Mouse (Mus musculus) hematopoietic stem cell, adult 5-6 weeks (primary cell): ENCODE results near the gene Strn4. TPM values are rescaled to one million over a fixed set of nuclear protein-coding genes. Genes with fewer than 3 reads are reported as not detected.

Experiments
- ATAC-seq, 2 experiments: fragments of 125-278 bp in 1 of 2; replicated peaks in 1 of 2; 2 replicates each; pipeline ENCODE4 v1.8.0; 2016 to 2017; ENCODE audit warnings: inconsistent platforms in 2 of 2, mild to moderate bottlenecking in 2 of 2, moderate number of reproducible peaks in 2 of 2, low read depth in 1 of 2, moderate TSS enrichment in 1 of 2; ENCODE audit not compliant: low FRiP score in 2 of 2, poor library complexity in 2 of 2, severe bottlenecking in 2 of 2, insufficient read depth in 1 of 2, low TSS enrichment in 1 of 2
- total RNA-seq: library from RNA; stranded (forward); fragments of 172-1452, 232-1000 nt; gene quantifications from 2 replicates; pipeline ENCODE4 v1.2.3, GENCODE M21; 2017

Strn4 gene
- total RNA-seq, result 50.9 and 54.5 TPM in 2 replicates

DNA sequence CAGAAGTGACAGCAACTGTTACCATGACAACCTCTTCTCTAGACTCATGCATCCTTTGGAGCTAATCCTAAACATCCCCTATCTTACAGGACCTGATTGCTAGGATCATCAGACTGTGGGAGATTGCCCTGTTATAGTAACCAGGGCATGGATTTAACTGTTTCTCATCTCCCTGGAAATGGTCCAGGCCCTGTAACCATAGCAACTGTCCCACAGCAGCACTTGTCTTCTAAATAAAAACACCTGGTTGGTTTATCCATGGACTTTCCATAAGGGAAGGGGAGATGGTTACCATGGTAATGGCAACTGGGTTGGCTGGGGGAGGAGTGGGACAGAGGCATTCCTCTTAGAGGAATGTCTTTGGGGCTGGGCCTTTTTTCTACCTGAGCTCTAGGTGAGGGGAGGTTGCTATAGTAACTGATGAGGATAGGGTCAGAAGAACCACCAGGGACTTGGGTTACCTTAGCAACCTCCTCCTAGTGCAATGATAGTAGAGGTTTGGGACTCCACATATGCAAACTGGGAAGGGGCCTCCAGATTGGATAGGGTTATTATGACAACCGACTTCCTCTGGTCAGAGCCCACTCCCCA is at the start of gene Strn4:
Gene Strn4, plus strand, starts transcription at position 539 of the 591 bp plus-strand sequence.
- no peak for ATAC-seq

DNA sequence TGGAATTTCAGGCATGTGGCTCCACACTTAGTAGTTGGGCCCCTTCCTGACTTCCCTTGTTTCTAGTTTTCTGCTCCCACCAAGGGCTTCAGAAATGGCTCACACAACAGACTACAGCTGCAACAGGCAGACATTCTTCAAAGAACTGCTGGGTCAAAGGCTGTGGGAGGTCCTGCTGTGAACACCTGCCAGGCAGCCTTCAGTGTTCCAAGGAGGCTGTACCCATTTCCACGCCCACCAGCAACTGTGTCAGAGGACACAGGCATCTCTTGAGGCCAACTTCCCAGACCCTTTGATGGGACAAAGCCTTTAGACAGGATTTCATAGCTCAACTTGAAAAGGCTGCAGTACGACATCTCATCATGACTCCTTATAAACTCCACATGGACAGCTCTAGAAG is 49.2 kb upstream of the Strn4 start:
- no peak for ATAC-seq

DNA sequence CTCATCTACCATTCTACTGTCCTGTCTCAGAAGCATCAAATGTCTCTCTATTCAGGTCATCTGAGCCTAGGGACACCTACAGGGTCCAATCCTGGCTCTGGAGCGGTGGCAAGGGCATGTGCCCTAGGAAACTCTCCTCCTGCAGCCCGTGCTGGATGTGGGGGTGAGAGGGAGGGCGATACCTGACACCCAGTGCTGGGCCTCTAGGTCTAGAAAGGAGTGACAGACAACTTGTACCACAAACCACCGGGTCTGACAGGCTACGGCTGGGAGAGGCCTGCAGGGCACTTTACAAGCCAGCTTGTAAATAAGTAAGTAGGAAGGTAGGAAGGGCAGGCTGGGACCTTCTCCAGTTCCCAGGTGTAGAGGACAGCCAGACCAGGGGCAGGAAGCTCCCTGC is 39.8 kb upstream of the Strn4 start:
- no peak for ATAC-seq

DNA sequence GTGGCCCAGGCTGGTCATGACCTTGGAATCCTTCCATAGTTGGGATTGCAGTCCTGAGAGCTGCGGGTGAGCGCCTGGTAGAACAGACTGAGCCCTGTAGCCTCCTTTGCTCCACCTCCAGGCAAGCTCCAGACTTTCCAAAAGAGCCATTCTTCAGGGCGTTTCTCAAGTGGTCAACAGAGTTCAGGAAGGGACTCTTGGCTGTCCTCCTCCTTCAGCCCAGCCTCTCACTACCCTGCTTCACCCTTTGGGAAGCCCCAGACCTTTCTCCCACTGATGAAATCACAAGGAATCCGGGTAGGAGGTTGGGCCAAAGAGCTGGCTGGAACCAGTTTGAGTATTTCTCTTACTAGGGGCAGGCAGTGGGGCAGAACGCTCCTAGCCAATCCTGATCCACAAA is 35.6 kb upstream of the Strn4 start:
- ATAC-seq, result no peak

DNA sequence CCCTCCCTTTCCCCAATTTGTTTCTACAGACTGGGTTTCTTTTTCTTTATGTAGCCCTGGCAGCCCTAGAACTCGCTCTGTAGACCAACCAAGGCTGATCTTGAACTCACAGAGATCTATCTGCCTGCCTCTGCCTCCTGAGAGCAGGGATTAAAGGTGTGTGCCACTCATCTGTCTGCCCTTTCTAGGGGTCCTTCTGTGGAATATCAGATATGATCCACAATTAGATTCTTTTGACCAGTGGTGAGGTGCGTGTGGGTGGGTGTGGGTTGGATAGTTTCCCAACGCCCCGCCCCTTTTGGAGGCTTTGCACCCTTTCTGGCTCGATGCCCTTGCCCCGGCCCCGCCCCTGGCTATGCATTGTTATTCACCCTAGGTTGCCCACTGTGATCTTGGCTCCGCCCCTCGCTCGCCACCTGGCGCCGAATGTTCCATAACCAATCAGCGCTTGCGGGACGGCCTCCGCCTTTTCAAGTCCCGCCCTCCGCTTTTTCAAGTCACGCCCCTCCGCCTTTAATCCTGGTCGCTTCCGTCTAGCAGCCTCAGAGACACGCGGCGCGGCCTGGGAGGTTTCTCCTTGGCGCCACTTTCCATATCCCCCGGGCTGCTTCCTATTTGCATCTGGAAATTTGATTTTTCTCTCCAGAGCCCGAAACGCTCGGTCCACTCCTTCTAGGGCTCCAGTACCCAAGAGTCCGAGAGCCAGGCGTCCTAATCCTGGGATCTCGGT is 34.7 kb upstream of the Strn4 start, which contains the start of gene Slc1a5:
Gene Slc1a5, plus strand, starts transcription at position 516 of the 730 bp plus-strand sequence.
- ATAC-seq, result peak; percentile 79 to 90

DNA sequence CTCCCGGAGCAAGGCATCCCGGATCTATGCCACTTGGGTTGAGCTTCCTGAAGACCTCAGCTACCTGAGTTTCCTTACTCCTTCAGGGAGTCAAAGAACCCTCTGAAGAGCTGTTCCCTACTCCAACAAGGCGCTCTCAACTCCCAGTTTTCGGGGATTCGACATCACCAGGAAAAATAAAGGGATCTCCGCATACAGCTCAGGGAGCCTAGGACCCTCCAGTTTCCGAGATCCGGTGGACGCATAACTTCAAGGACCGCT is 34.2 kb upstream of the Strn4 start:
- 0 out of 4 replicates have a peak, but pooled peaks of 1 of the 2 experiments have one; percentile 1 for ATAC-seq

DNA sequence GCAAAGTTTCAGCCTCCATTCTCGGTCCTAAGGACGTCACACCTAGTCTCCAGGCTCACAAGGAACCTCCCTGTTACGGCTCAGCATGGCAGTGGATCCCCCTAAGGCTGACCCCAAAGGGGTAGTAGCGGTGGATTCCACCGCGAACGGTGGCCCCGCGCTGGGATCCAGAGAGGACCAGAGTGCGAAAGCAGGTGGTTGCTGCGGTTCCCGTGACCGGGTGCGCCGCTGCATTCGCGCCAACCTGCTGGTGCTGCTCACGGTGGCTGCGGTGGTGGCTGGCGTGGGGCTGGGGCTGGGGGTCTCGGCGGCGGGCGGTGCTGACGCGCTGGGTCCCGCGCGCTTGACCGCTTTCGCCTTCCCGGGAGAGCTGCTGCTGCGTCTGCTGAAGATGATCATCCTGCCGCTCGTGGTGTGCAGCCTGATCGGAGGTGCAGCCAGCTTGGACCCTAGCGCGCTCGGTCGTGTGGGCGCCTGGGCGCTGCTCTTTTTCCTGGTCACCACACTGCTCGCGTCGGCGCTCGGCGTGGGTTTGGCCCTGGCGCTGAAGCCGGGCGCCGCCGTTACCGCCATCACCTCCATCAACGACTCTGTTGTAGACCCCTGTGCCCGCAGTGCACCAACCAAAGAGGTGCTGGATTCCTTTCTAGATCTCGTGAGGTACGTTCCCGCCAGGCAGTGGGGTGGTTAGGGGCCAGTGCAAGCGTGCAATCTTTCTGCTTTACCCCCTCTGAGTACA is 33.7 kb upstream of the Strn4 start:
- peak in 1 of 2 experiments; percentile 4; a peak in 1 of 4 replicates for ATAC-seq

DNA sequence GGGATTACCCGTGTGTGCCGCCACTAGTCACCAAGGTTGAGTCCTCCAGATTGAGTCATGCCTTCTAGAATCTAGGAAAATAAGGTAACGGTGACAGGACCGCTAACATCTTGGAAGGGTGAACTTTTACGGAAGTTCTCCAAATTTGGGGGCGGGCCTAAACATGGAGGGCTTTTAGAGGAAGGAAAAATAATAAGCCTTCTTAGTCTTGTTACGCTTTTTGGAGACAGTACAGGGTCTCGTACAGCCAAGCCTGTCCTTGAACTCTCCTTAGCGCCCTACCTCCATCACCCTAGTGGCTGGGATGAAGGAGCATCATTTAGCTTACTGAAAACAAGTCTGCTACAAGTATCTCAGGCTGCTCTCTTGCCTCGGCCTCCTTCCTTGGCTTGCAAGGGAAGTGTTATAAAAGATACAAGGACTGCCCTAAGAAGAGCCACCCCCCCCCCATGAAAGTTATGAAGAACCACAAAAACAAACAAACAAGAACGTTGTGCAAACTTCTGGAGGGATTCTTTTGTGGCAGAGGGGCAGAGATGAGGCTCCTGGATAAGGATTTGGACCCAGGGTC is 33.0 kb upstream of the Strn4 start:
- peak; percentile 9 to 29; a peak in 2 of 4 replicates for ATAC-seq

DNA sequence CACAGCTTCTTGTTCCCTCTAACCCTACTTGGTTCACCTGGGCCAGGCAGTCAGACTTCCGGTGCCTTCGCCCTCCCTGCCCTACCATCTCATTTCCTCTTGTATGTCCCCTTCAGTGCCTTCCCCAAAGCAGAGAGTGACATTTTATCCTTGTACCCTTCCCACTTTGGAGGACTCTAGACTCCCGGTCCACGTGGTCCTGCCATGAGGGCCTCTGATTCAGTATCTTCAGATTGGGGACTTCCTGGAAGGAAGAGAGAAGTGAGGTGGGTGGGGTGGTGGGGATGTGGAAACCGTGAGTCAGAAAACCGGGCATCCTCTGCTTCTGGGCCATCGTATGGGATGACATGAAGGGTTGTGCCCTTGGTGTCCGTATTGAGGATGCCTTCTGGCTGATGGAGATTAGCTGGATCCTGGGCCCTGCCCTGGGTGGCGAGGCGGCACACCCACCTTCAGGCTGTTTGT is 32.4 kb upstream of the Strn4 start:
- peak; percentile 12 to 13; a peak in 2 of 4 replicates for ATAC-seq

DNA sequence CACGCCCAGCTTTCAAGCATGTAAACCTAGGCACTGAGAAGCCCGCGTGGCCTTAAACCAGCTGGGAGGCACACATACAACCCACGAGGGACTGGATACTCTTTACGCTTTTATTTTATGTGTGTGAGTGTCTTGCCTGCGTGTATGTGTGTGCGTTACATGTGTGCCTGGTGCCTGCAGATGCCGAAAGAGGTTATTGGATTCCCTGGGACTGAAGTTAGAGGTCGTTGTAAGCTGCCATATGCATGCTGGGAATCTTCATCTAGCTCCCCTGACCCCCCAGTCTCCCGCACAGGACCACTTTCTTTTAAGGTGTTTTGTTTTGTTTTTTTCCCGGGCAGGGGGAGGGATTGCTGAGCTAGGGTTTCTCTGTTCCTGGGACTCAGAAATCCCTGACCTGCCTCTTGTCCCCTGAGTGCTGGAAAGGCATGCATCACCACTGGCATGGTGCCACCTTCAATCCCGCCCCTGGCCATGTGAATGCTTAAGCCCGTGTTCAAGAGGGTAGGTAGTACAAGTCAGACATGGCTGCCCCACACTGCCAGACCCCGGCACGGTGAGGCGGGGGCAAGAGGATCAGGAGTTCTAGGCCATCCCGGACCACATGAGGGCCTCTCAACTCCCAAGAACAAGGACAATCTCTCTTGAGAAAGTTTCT is 31.8 kb upstream of the Strn4 start:
- no peak for ATAC-seq

DNA sequence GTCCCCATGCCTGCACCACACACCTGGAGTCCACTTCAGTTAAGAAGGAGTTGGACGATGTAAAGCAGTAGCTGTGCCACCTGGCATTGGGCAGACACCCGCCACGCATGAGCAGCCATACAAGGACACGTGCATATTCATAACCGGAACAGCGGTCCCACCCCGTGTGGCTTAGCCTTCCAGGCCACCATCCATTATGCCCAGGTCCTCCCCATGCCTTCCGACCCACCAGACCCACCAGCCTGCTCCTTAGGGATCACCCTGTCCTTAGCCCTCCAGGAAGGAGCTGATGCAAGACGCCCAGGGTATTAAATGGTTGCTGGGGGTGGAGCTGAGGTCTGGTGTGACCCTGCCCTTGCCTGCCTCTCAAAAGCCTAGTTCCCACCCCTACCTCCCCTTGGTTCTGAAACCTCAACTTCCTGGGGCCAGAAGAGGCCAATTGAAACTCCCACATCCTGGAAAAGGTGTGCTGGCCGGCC is 31.2 kb upstream of the Strn4 start:
- no peak for ATAC-seq

DNA sequence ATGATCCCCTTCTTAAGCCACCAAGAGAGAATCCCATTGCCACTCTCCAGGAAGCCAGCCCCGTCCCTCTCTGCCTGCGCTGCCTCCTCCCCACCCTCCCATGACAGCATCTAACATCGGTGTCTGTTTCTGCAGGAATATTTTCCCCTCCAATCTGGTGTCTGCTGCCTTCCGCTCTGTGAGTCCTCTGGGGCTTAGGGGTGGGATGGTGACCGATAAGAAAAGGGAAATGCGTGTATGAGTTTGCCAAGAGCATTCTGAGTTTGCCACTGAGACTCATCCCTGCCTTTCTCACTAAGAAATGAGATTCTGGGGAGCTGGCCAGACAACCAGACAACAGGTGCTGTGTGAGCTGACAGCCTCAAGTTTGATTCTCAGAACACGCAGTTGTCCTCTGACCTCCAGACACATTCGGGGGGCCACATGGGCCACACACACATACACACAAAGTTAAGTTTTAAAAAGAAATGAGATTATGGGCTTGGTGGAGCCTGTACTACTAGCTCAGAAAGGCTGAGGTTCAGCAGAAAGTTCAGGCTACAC is 30.1 kb upstream of the Strn4 start:
- no peak for ATAC-seq

DNA sequence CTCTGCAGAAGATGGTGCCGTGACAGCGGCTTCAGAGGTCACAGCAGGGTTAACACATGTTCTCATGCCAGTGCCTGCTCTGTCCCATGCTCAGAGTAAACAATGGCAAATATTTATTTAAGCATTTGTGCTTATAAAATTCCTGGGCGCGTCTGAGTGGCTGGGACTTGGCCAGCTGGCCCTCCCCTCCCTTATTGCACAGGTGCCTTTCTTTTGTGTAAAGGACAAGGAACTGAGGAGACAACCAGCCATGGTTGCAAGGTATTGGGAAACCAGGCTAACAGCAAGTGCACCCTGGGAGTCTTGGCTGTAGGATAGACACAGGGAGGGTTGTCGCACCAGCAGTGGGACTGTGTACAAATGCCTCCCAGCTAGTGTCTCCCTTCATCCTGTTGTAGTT is 23.4 kb upstream of the Strn4 start:
- no peak for ATAC-seq

DNA sequence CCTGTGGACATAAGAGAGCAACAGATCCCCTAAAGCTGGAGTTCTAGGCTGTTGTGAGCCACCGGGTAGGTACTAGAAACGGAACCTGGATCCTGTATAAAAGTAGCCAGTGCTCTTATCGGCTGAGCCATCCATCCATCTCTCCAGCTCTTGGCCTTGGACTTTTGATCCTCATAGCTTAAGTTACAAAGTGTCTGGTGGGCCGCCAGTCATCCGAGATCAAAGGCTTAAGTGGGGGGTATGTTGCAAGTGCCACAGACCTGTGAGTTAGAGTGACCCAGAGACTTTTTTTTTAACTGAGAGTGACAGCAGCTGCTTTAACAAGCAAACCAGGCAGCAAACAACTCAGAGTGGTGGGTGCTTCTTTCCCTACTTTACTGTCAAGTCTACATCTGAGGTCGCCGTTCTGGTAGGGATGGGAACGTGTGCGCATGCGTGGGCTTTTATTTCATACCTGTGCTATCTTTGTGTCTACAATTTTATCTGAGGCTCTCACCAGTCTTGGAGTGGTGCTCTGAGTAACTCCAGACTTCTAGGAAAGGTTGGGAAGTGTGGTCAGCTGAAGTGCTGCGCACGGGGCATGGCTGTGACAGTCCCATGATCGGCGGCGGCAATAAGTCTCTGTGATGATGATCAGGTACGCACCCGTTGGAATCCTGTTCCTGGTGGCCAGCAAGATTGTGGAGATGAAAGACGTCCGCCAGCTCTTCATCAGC is 22.5 kb upstream of the Strn4 start:
- no peak for ATAC-seq

DNA sequence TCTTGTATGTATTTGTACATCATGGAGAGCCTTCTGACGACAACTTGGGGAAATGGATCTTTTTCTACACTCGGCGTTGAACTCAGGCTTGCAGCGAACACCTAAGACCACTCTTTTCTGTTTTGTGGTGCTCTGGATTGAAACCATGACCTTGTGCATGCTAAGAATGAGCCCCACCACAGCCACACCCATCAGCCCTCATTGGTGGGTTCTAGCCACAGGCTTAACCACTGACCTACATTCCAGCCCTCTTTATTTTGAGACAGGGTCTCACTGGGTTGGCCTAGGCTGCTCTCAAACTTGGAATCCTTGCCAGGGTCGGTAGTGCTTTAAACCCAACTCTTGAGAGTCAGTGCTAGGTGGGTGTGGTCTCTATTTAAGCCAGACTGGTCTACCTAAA is 20.8 kb upstream of the Strn4 start:
- ATAC-seq, result no peak

DNA sequence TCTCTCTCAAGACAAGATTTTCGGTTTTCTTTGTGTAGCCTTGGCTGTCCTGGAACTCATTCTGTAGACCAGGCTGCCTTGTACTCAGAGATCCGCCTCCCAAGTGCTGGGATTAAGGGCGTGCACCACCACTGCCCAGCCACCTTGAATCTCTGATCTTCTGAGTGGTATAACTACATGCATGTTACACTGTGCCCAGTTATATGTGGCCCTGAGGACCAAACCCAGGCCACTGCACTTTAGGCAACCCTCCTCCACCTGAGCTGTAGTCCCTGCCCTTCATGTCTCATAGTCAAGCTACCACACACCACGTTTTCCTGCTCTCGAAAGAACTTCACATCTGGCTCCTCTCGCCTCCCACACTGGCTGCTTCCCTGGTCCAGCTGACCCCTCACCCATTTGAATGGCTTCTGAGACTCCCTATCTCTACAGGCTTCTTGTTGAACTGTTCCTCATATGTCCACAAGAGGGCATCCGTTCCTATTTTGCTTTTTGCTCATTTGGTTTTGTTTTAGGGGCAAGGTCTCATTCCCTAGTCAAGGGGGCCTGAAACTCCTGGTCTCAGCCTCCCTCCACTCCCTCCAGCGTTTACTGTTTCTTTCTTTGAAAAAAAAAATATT is 11.2 kb upstream of the Strn4 start:
- ATAC-seq, result peak; percentile 42 to 67; a peak in 3 of 4 replicates
